Mouse (Mus musculus) activated CD4-positive, CD25-positive, alpha-beta regulatory T cell, adult 9 weeks (primary cell): Measurements from ENCODE around the gene Krtap21-1. TPM values are rescaled to one million over a fixed set of nuclear protein-coding genes. Genes with fewer than 3 reads are reported as not detected.

Experiments used
- polyA plus RNA-seq: library from polyadenylated mRNA; unstranded; fragments of 100-300 nt; shearing (Covaris generic); gene quantifications from one replicate; pipeline ENCODE4 v1.2.1, GENCODE M21; 2017

The Krtap21-1 gene
- not detected for polyA plus RNA-seq

GRCm38 (mm10) chr16:89403768-89404167 is at the start of gene Krtap21-1:
TSS of gene Krtap21-1 (minus strand) at chr16:89403868.

GRCm38 (mm10) chr16:89420011-89420410 is 16.3 kb upstream of the Krtap21-1 start, which contains the start of gene Krtap6-2:
TSS of gene Krtap6-2 (minus strand) at chr16:89420111.

Other genes with a start within 250 kb of the Krtap21-1 start
- not detected for gene Gm9789, start 245.9 kb downstream of the Krtap21-1 start, polyA plus RNA-seq
- gene Gm7735, start 234.4 kb downstream of the Krtap21-1 start, polyA plus RNA-seq: not detected
- gene 1110057P08Rik, start 229.1 kb downstream of the Krtap21-1 start, polyA plus RNA-seq: not detected
- gene Krtap20-2, start 198.0 kb downstream of the Krtap21-1 start, polyA plus RNA-seq: not detected
- not detected for gene Krtap6-2, start 16.2 kb upstream of the Krtap21-1 start, polyA plus RNA-seq
- not detected for gene Krtap8-1, start 84.1 kb upstream of the Krtap21-1 start, polyA plus RNA-seq
- gene Krtap7-1, start 104.5 kb upstream of the Krtap21-1 start, polyA plus RNA-seq: not detected
- gene Krtap11-1, start 167.3 kb upstream of the Krtap21-1 start, polyA plus RNA-seq: not detected